Mouse (Mus musculus) brown adipose tissue, adult 24 weeks (tissue): ENCODE results near the gene D630023F18Rik. TPM values are rescaled to one million over a fixed set of nuclear protein-coding genes. Genes with fewer than 3 reads are reported as not detected.

ENCODE experiments used
- H3K27ac ChIP-seq: fragments of 200-500 bp; replicated peaks from 2 replicates; pipeline ENCODE4 v1.5.1; 2012; ENCODE audit warnings: low read depth, mild to moderate bottlenecking, low read length
- H3K4me1 ChIP-seq: fragments of 200-500 bp; 2 replicates; pipeline ENCODE4 v1.6.1; 2012; ENCODE audit warnings: low read length, mixed read lengths; ENCODE audit not compliant: control insufficient read depth, insufficient read depth, insufficient read length
- H3K4me3 ChIP-seq: fragments of 200-500 bp; 2 replicates; pipeline ENCODE4 v1.5.1; 2012; ENCODE audit warnings: low read depth, mild to moderate bottlenecking, low read length, moderate library complexity; ENCODE audit not compliant: insufficient read depth
- polyA plus RNA-seq: library from polyadenylated mRNA; stranded (reverse); fragments of >200 nt; gene quantifications from 2 replicates; pipeline ENCODE4 v1.2.4, GENCODE M21; 2012; ENCODE audit not compliant: missing spikeins, insufficient read depth, insufficient read length

Gene D630023F18Rik
- polyA plus RNA-seq, 1 experiment: not detected

- no peaks in the 10 kb centered on the region for H3K4me1 ChIP-seq
- no peak overlapping the region for H3K27ac ChIP-seq
- H3K4me3 ChIP-seq: no peak overlapping the region
These were observed 6.7 kb upstream of the D630023F18Rik start for GRCm38 (mm10) chr1:65129634-65130180.

DNA sequence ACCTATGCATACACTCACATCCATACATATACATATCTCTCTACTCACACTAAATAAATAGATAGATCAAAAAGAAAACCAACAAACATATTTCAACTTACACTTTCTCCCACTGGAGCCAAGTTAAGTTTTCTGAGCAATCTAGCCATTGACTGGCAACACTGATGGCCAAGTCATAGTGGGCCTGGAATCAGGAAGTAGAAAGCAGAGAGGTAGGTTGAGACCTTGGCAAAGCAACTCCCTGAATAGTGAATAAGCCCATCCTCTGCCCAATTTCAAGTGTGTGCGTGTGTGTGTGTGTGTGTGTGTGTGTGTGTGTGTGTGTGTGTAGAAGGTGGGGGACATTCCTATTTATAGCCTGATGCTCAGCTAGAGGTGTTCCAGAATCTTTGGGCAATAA is 3.6 kb downstream of the D630023F18Rik start, which contains the start of gene Gm28845:
Gene Gm28845, minus strand, starts transcription at position 121 of the 400 bp plus-strand sequence.
- Histone ChIP-seq H3K4me1 (no peaks in the 10 kb centered on the region), H3K27ac (no peak within 1 kb of the TSS), H3K4me3 (no peak within 1 kb of the TSS)

DNA sequence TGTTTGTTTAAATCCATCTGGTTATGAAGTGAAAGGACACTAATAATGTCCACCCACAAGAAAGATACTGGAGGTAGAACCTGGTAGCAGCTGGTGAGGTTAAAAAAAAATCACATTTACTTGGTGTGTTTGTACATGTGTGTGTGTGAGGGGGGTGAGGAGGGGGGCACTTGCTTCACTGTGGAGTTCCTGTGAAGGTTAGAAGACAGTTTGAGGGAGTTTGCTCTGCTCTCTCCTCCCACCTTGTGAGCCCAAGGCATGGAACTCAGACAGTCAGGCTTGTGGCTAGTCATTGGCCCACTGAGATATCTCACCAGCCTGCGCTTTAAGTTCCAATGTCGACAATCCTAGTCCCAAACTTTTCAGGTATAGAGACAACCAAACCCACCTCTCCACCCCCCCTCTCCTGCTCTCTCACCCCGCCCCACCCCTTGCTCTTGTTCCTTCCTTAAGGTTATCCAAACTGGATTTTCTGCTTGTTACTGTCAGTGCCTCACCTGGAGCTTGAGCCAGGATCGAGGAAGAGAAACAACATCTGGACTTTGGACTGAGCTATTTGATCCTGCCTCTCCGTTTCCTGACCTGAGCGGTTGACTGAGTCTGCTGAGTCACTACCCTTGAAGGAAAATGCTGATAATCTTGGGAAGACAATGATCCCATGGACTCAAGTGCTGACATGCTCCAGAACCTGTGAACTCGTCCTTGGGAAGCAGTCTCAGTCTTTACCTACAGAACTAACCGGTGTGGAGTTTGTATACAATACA is 4.7 kb downstream of the D630023F18Rik start:
- Histone ChIP-seq H3K4me3 (no peak overlapping the region), H3K4me1 (no peaks in the 10 kb centered on the region), H3K27ac (no peak overlapping the region)

- peak overlapping the region; percentile 6 for H3K27ac ChIP-seq
These were observed 9.4 kb downstream of the D630023F18Rik start for GRCm38 (mm10) chr1:65113536-65114172.

DNA sequence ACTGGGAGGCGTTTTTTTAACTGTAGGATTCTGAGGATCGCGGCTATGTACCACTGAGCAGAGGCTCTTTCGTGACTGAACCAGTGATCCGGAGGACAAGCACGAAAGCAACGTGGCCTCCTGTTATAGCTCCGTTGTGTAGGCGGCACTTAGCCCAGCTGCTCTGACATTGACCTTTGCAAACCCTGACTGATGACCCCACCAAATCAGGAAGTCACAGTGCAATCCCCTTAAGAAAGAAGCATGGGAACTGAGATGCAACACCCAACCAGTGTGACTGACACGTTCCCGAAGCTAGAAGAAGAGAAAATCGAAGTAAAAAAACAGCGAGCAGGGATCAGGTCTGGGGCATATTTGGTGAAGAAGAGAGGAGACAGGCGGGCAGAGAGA is 10.2 kb downstream of the D630023F18Rik start:
- Histone ChIP-seq H3K4me3 (peak overlapping the region; percentile 8), H3K27ac (peak overlapping the region; percentile 51), H3K4me1 (no peaks in the 10 kb centered on the region)

More at GRCm38 (mm10) chr1:65113536-65114172, 9.4 kb downstream of the D630023F18Rik start:
- no peak overlapping the region for H3K4me3 ChIP-seq
- H3K4me1 ChIP-seq: no peaks in the 10 kb centered on the region

DNA sequence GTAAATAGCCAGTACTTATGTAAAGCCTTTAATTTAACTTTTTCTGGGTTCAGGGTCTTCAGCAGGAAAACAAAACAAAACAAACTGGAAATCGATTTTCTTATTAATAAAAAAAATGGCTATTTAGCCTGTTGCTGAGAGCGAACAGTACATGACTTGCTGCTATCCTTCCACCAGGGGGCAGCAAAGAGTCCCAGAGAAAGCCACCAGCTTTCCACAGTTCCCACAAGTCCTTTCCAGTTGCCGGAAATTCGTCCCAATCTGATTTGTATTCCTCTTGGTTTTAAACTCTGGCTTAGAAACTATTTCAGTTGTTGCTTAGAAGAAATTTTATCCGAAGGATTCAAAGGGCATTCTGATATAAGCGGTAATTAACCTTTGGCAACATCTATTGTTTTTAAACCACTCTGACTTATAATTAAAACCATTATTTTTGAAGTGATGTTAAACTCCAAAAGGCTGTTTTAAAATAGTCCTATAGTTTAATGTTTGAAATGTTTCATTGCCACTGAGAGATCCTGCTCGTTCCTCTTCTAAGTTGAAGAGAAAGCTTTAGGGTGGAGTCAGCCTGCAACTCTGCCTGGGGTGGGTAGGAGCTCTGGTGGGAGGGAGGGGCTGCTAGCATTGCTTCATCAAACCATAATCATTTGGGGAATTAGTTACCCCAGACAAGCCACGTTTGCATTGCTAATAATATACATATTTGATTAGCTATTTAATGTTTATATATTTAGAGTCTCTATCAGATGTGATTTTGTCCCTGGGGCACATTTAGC is 10.8 kb downstream of the D630023F18Rik start:
- H3K4me1 ChIP-seq: no peaks in the 10 kb centered on the region
- H3K27ac ChIP-seq: peak overlapping the region; percentile 51
- H3K4me3 ChIP-seq: peak overlapping the region; percentile 8

GRCm38 (mm10) chr1:65109756-65110435 is 13.1 kb downstream of the D630023F18Rik start:
- Histone ChIP-seq H3K4me3 (no peak overlapping the region), H3K4me1 (no peaks in the 10 kb centered on the region), H3K27ac (no peak overlapping the region)

- Histone ChIP-seq H3K4me3 (no peak overlapping the region), H3K4me1 (no peaks in the 10 kb centered on the region), H3K27ac (no peak overlapping the region)
These were observed 13.8 kb downstream of the D630023F18Rik start for GRCm38 (mm10) chr1:65109196-65109595.

- Histone ChIP-seq H3K4me3 (no peak overlapping the region), H3K4me1 (no peaks in the 10 kb centered on the region)
These were observed 15.2 kb downstream of the D630023F18Rik start for GRCm38 (mm10) chr1:65107654-65108279.

DNA sequence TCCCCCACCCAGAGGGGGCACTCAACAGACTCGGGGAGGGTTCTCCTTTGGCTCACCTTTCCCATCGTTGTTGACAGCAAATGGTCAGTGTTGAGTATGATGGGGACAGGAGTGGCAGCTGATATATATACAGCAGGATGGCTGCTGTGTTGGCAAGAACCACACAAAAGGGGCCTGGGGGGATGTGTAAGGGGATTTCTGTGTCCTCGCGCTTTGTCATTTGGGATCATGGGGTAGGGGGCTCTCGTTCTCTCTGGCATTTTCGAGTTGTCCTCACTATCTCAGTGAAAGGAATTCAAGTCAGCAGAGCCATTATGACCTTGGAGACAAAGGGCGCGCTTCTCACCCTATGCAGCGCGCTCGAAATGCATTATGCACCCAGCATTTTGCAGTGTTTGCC is 19.7 kb downstream of the D630023F18Rik start, which contains the start of gene Cryga:
Gene Cryga, minus strand, starts transcription at position 101 of the 400 bp plus-strand sequence.
- Histone ChIP-seq H3K27ac (no peak within 1 kb of the TSS), H3K4me3 (no peak within 1 kb of the TSS), H3K4me1 (no peaks in the 10 kb centered on the region)

More at GRCm38 (mm10) chr1:65107654-65108279, 15.2 kb downstream of the D630023F18Rik start:
- H3K27ac ChIP-seq: no peak overlapping the region

DNA sequence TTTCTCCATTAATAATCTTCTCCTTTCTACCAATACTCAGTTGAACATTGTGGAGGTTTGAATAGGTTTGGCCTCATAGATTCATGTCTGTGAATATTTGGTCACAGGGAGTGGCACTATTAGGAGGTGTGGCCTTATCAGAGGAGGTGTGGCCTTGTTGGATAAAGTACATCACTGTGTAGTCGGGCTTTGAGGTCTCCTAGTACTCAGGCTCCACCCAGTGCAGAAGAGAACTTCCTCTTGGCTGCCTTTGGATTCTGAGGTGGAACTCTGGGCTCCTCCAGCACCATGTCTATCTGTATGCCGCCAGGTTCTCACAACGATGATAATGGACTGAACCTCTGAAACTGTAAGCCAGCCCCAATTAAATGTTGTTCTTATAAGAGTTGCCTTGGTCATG is 26.1 kb downstream of the D630023F18Rik start:
- Histone ChIP-seq H3K4me3 (no peak overlapping the region), H3K4me1 (no peaks in the 10 kb centered on the region)

DNA sequence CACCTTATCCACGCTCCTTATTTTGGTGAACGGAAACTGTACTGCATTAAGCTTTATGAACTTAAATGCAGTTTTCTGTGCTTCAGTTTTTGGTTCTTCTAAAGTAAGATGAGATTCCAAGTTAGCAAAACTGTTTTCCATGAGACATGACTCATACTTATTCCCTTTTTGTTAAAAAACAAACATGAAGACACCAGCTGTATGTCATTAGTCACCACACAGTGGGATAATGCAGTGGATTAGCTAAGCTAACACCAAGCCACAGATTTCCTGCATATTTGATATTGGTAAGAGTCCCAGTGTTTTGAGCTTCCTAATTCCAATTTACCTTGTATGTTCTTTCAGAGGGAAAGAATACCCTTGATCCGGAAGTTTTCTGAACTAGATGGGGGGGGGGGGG is 31.4 kb downstream of the D630023F18Rik start:
- H3K27ac ChIP-seq: no peak overlapping the region
- no peak overlapping the region for H3K4me3 ChIP-seq
- no peaks in the 10 kb centered on the region for H3K4me1 ChIP-seq

More for the DNA sequence above, 26.1 kb downstream of the D630023F18Rik start:
- no peak overlapping the region for H3K27ac ChIP-seq

GRCm38 (mm10) chr1:65090370-65090769 is 32.6 kb downstream of the D630023F18Rik start:
- Histone ChIP-seq H3K4me3 (no peak overlapping the region), H3K4me1 (no peaks in the 10 kb centered on the region), H3K27ac (no peak overlapping the region)
